Comparison of ENCODE assay signal across 10 mouse cellular contexts in genomic region chr5:28055450-28055849, GRCm38 (mm10). TPM values are rescaled to one million over a fixed set of nuclear protein-coding genes. Genes with fewer than 3 reads are reported as not detected.
A peak's percentile ranks its signal among the peaks of the same experiment; 100 is the strongest.
DNase-seq lines count a peak whose midpoint lies in the region; ATAC-seq and TF ChIP-seq lines count a peak whose summit lies in the region.
"Had no signal": no experiment of that assay in that cellular context is flagged by ENCODE, and none has a peak within 500 bp of the region (broad histone marks: within the 10 kb centered on the region; RNA-seq: fewer than 3 reads in every experiment).

No protein-coding gene starts in this region.

- H3K27me3 ChIP-seq in kidney, adult 2 months (replicated peaks; ENCODE audit: control insufficient read depth, insufficient read depth, low read length) = no peaks in the 10 kb centered on the region
- no peaks in the 10 kb centered on the region for H3K27me3 ChIP-seq in kidney, embryonic 14.5 days (ENCODE audit: control insufficient read depth, insufficient read depth, low read length)
- no peaks in the 10 kb centered on the region for H3K27me3 ChIP-seq in stomach, embryonic 14.5 days (ENCODE audit: control insufficient read depth, insufficient read depth, low read length)
- H3K27me3 ChIP-seq: CH12.LX had no signal

- WGBS in kidney, adult 2 months = 48% methylated on average over 2 of the region's 2 CpGs
- 61% methylated on average over 2 of the region's 2 CpGs for WGBS in kidney, embryonic 14.5 days
- WGBS in stomach, embryonic 14.5 days = 45% methylated on average over 2 of the region's 2 CpGs

- no peaks in the 10 kb centered on the region for H3K9me3 ChIP-seq in kidney, embryonic 14.5 days (ENCODE audit: control insufficient read depth, low read length)
- H3K9me3 ChIP-seq in stomach, embryonic 14.5 days (ENCODE audit: control insufficient read depth, low read depth, low read length) = no peaks in the 10 kb centered on the region

- H3K4me1 ChIP-seq in kidney, adult 2 months (ENCODE audit: control insufficient read depth, insufficient read depth, low read length) = no peaks in the 10 kb centered on the region
- no peaks in the 10 kb centered on the region for H3K4me1 ChIP-seq in kidney, embryonic 14.5 days (ENCODE audit: control insufficient read depth, insufficient read depth, low read length)
- H3K4me1 ChIP-seq in stomach, embryonic 14.5 days (ENCODE audit: control insufficient read depth, insufficient read depth, low read length) = no peaks in the 10 kb centered on the region

- intact Hi-C loops in heart, postnatal 14 days (cut with DNase I) = no loop called here

- TF ChIP-seq POLR2A in kidney, adult 2 months (IDR thresholded peaks at IDR 0.05; ENCODE audit: low read depth, low read length) = no peak

- peak; percentile 92 for DNase-seq in kidney, adult 2 months
- peak; percentile 21 to 30 for DNase-seq in heart, postnatal 14 days
- peak; percentile 13 for DNase-seq in kidney, postnatal 10 days
- DNase-seq in cerebellum, postnatal 25 days = no peak
- no peak for DNase-seq in adrenal gland, adult 2 months
- DNase-seq: cerebellum, adult 9-11 months; thymus, postnatal 14 days had no signal

- no peaks in the 10 kb centered on the region for H3K36me3 ChIP-seq in kidney, adult 2 months (ENCODE audit: control insufficient read depth, insufficient read depth, low read length)
- no peaks in the 10 kb centered on the region for H3K36me3 ChIP-seq in kidney, embryonic 14.5 days (ENCODE audit: control insufficient read depth, insufficient read depth, low read length)
- no peaks in the 10 kb centered on the region for H3K36me3 ChIP-seq in stomach, embryonic 14.5 days (ENCODE audit: control insufficient read depth, insufficient read depth, low read length)

- TF ChIP-seq CTCF in kidney, adult 2 months (conservative IDR thresholded peaks at IDR 0.05; ENCODE audit: insufficient read depth, insufficient read length, low read depth, low read length) = no peak

- H3K4me3 ChIP-seq in kidney, adult 2 months (ENCODE audit: insufficient read depth, low read depth, low read length) = no peak overlapping the region
- H3K4me3 ChIP-seq in kidney, embryonic 14.5 days (ENCODE audit: low read length) = no peak overlapping the region
- H3K4me3 ChIP-seq in stomach, embryonic 14.5 days (ENCODE audit: low read depth, low read length) = no peak overlapping the region

- no peak overlapping the region for H3K4me2 ChIP-seq in kidney, embryonic 14.5 days (replicated peaks; ENCODE audit: low read depth, low read length)
- H3K4me2 ChIP-seq in stomach, embryonic 14.5 days (replicated peaks; ENCODE audit: low read depth, low read length) = no peak overlapping the region

- no peak overlapping the region for H3K27ac ChIP-seq in kidney, adult 2 months (ENCODE audit: insufficient read depth, low read depth, low read length)
- no peak overlapping the region for H3K27ac ChIP-seq in kidney, embryonic 14.5 days (ENCODE audit: low read depth, low read length)
- peak overlapping the region; percentile 39; the same call in 1 of the 2 replicates for H3K27ac ChIP-seq in stomach, embryonic 14.5 days (ENCODE audit: low read length)

- H3K9ac ChIP-seq in kidney, embryonic 14.5 days (ENCODE audit: low read depth, low read length) = no peak overlapping the region
- no peak overlapping the region for H3K9ac ChIP-seq in stomach, embryonic 14.5 days (replicated peaks; ENCODE audit: low read depth, low read length)

- ATAC-seq in kidney, embryonic 14.5 days (ENCODE audit: low FRiP score, low TSS enrichment) = no peak
- peak; percentile 93 for ATAC-seq in stomach, embryonic 14.5 days (ENCODE audit: insufficient number of reproducible peaks, insufficient read depth, low FRiP score, low read depth)

RNA-seq across cellular contexts. Expression of gene Insig1, which starts 15.7 kb away (rescaled TPM):
- 52.0 and 55.3 TPM in 2 replicates for polyA plus RNA-seq in kidney, adult 2 months (2012; rRNA removed)
- 40.9 and 68.4 TPM in 2 replicates for polyA plus RNA-seq in kidney, embryonic 14.5 days (2014; fragmentation: Nextera tagmentation; extraction: Ambion mirVana)
- 10 to 100 TPM; 14.2 to 14.7 TPM for total RNA-seq in heart, postnatal 14 days (2021)
- polyA plus RNA-seq in stomach, embryonic 14.5 days (2014; fragmentation: Nextera tagmentation; extraction: Ambion mirVana) = 69.4 and 92.6 TPM in 2 replicates
- total RNA-seq in adrenal gland, adult 2 months (2021) = 100 to 1,000 TPM; 113 to 210 TPM
- 417 and 423 TPM in 2 replicates for polyA plus RNA-seq in adrenal gland, adult 2 months (2012; rRNA removed)

Comparison
In these comparisons a context has a peak if more than half of its experiments do, and no peak if none do; other contexts are left out.
1. DNase-seq: peak in kidney, adult 2 months (single experiment), heart, postnatal 14 days (2 of 2) and kidney, postnatal 10 days (single experiment); none in cerebellum, postnatal 25 days (0 of 2) and adrenal gland, adult 2 months (single experiment).